Mouse (Mus musculus) bone marrow macrophage, adult 2 months (primary cell): ENCODE results near the gene Golga2. TPM values are rescaled to one million over a fixed set of nuclear protein-coding genes. Genes with fewer than 3 reads are reported as not detected.

Experiments used
- H3K27ac ChIP-seq: 2 replicates; pipeline ENCODE4 v1.5.1; 2012; ENCODE audit warnings: low read depth, low read length; ENCODE audit not compliant: insufficient read depth
- H3K4me1 ChIP-seq: 2 replicates; pipeline ENCODE4 v1.6.1; 2012; ENCODE audit warnings: low read length; ENCODE audit not compliant: control insufficient read depth, insufficient read depth
- H3K4me3 ChIP-seq: 2 replicates; pipeline ENCODE4 v1.5.1; 2012; ENCODE audit warnings: mild to moderate bottlenecking, low read length, moderate library complexity; ENCODE audit not compliant: insufficient read depth
- CTCF ChIP-seq: IDR thresholded peaks from 2 replicates; pipeline ENCODE4 v1.5.1; 2012; ENCODE audit warnings: low read depth, mild to moderate bottlenecking, low read length, moderate library complexity
- POLR2A ChIP-seq: IDR thresholded peaks from 2 replicates; pipeline ENCODE4 v1.6.1; 2012; ENCODE audit warnings: mild to moderate bottlenecking, low read depth, low read length, borderline replicate concordance
- polyA plus RNA-seq: library from polyadenylated mRNA; stranded (reverse); fragments of >200 nt; gene quantifications from 2 replicates; pipeline ENCODE4 v1.2.4, GENCODE M21; 2012; ENCODE audit not compliant: missing spikeins, insufficient read depth, insufficient read length

Gene Golga2
- polyA plus RNA-seq, 1 experiment: 47.3 TPM

DNA sequence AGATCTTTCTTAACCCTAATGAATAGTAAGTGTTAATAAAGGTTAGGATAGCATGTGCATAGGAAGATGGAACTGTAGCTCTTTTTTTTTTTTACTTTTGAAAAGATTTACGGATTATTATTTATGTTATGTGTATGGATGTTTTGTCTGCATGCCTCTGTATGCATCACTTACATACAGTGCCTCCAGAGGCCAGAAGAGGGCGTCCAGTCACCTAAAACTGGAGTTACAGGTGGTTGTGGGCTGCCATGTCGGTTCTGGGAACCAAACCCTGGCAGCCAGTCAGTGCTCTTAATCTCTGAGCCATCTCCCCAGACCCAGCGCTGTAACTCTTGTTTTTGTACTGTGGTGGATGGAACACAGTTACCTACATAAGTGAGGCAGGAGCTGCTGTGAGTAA is 37.1 kb downstream of the Golga2 start:
- TF ChIP-seq CTCF (no peak), POLR2A (no peak)
- no peak overlapping the region for H3K4me3 ChIP-seq

DNA sequence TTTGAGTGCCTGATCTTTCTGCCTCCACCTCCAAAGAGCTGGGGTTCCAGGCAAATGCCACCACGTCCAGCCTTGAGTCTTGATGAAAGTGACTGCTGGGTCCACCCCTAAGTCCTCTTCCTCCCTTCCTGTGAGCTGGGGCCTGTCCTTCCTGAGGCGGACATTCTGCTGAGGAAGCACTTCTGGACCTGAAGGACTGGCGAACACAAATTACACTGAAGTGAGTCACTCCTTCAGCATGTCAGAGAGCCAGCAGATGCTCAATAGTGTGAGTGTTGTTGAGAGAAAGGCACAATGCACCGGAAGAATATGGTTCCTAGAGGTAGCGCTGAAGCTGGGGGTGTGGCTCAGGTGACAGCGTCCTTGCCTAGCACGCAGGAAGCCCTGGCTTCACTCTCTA is 38.2 kb downstream of the Golga2 start:
- H3K4me3 ChIP-seq: no peak overlapping the region
- no peak for TF ChIP-seq POLR2A
- no peak for TF ChIP-seq CTCF
- peak overlapping the region; percentile 45 for H3K27ac ChIP-seq
- peaks cover 9% of the 10 kb centered on the region for H3K4me1 ChIP-seq

More for the DNA sequence above, 37.1 kb downstream of the Golga2 start:
- Histone ChIP-seq H3K4me1 (peaks cover 10% of the 10 kb centered on the region), H3K27ac (no peak overlapping the region)

DNA sequence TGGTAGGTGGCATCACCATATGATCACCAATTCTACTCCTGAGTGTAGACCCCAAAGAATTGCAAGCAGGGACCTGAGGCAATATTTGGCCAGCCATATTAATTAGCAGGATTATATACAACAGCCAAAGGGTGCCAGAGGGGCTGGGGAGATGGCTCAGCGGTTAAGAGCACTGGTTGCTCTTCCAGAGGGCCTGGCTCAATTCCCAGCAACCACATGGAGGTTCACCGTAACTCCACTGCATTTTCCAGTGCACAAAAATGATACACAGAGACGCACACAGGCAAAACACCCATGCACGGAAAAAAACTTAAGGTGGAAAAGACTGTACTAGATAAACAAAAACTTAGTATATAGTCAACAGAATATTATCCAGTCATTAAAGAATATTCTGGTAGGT is 40.0 kb downstream of the Golga2 start:
- no peak for TF ChIP-seq POLR2A
- TF ChIP-seq CTCF: no peak
- Histone ChIP-seq H3K4me1 (peaks cover 8% of the 10 kb centered on the region), H3K4me3 (no peak overlapping the region), H3K27ac (no peak overlapping the region)

DNA sequence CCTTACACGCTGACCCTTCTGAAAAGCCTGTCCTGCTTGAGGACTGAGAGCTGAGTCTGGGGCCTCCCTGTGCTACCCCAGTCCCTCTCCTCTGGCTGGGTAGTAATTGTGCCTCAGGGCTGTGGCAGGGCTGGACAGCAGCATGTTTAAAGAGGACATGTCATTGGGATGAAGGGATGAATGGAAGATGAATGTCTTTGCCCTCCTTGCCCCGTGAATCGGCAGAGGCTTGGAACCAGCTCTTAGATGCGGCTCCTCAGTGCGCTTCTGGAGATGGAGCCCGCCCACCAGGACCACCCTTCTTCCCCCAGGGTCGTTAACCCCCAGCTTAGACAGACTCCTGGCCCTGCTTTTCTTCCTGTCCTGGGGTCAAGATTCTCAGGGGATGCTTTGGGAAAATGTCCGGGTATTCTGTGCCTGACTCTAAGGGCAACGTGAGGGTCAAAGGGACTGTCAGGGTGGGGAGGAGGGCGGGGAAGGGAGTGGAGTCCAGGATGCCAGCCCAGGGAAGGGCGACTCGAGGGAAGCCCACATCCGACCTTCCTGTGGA is 41.8 kb downstream of the Golga2 start:
- peaks cover 8% of the 10 kb centered on the region for H3K4me1 ChIP-seq
- no peak for TF ChIP-seq POLR2A
- TF ChIP-seq CTCF: no peak
- no peak overlapping the region for H3K27ac ChIP-seq
- H3K4me3 ChIP-seq: no peak overlapping the region

DNA sequence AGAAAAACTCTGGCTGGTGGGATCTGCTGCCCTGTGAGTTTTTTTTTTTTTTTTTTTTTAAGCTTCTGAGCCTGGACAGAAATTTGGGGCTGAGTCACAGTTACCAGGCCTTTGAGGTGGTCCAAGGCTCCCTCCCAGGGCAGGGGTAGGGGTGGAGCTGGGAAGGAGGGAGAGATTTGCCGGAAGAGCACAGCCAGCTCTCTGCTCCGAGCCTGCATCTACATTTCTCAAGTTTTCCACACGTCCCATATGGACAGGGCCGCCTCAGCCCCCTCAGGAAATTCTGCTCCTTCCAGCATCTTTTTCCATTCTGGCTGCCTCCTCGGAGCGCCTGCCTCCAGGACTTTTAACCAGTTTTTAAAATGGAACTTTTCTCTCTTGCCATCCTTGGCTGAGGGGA is 42.3 kb downstream of the Golga2 start:
- no peak overlapping the region for H3K27ac ChIP-seq

DNA sequence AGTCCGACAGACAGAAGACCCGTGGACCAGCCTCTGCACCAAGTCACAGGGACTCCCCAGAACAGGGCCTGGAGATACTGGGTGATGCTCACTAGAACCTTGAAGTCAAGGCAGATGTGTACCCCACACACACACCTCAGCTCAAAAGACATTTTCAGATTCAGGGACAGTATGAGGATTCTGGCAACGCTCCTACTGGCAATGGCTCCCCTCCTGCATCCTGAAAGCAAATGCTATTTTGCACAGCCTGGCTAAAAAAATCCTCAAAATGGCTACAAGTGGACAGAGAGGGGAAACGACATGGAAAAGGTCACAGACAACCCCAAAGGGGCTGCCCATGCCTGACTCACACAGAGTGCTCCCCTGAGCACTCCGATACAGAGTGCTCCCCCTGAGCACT is 45.0 kb downstream of the Golga2 start:
- TF ChIP-seq POLR2A: no peak
- no peak for TF ChIP-seq CTCF
- Histone ChIP-seq H3K27ac (no peak overlapping the region), H3K4me3 (no peak overlapping the region), H3K4me1 (no peaks in the 10 kb centered on the region)

More for the DNA sequence above, 42.3 kb downstream of the Golga2 start:
- Histone ChIP-seq H3K4me1 (peaks cover 8% of the 10 kb centered on the region), H3K4me3 (no peak overlapping the region)
- TF ChIP-seq POLR2A (no peak), CTCF (no peak)

DNA sequence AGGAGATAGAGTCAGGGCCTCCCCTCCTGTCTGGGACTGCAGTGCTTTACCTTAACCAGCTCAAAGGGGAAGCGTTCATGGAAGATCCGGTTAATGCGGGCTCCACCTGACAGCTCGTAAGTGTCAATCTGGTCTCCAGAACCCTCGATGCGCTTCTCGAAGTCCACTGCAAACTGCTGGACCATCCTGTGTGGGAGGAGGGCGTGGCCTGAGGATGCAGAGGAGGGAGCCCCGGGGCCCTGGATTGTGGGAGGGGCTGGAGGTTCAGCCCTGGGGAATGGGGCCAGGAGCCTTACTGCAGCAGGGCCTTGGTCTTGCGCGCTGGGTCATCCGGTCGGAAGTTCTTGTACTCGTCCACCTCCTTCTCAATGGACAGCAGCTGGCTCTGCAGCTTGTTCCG is 48.7 kb downstream of the Golga2 start:
- TF ChIP-seq CTCF (no peak), POLR2A (no peak)
- H3K4me1 ChIP-seq: no peaks in the 10 kb centered on the region
- no peak overlapping the region for H3K27ac ChIP-seq
- H3K4me3 ChIP-seq: no peak overlapping the region

DNA sequence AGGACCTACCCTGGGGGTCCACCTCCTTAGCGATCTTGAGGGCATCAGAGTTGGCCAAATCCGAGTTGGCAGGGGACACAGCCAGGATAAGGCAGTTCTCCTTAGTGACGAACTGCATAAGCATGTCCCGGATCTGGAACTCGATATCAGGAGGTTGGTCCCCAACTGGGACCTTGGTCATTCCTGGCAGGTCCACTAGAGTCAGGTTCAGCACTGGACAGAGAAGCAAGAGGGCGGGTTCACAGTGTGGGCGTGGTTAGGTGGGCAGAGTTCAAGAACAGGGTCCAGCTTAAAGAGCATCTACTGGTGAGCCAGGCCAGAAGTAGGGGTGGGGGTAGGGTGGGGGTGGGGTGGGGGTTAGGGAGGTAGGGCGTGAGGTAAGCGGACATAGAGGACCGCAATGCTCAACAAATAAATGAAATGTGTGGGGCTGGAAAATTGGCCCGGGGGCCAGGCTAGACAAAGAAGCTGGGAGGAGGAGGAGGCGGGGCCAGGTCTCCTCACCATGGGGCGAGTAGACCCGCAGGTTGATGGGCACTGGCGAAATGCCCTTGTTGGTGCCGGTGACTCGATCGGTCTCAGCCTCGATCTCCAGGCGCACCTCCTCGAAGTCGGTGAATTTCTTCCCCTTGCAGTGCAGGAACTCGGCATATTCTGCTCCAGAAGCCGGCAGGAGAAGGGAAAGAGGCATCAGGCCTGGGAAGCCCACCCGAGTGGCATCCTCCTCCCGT is 52.9 kb downstream of the Golga2 start:
- TF ChIP-seq POLR2A (no peak), CTCF (no peak)
- H3K27ac ChIP-seq: no peak overlapping the region
- no peak overlapping the region for H3K4me3 ChIP-seq
- peaks cover 21% of the 10 kb centered on the region for H3K4me1 ChIP-seq

DNA sequence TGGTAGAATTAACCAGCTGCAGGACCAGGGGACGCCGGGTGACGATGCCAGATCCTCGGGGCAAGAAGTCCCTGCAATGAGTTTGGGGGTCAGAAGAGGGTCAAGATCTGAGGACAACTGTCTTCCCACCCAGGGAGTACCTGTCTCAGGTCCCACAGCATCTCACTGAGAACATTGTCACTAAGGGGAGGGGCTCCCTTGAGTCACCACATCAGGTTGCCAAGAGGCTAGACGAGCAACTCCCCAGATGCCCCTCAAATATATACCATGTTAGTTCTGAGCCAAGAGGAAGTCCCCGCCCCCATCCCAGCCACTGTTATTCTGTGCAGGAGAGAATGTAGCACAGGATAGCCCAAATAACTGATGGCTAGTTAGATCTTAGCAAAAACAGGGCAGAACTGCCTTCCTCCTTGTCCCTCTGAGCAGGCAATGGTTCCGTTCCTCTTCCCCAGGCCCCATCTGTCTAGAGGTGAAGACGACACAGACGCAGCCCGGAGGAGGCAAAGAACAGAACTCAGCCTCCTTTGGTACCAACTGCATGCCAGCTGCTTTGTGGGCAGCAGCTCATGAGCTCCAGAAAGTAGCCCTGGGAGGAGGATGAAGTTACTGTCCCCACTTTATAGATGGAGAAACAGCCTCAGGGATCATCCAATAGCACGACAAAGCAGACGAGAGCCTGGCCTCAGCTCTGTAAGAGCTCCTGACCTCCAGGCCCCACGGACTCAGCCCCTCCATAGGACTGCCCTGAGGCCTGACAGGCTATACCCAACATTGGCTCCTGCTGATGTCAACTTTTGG is 53.9 kb downstream of the Golga2 start:
- TF ChIP-seq CTCF: no peak
- no peak for TF ChIP-seq POLR2A
- Histone ChIP-seq H3K4me1 (peaks cover 21% of the 10 kb centered on the region), H3K27ac (no peak overlapping the region), H3K4me3 (no peak overlapping the region)

DNA sequence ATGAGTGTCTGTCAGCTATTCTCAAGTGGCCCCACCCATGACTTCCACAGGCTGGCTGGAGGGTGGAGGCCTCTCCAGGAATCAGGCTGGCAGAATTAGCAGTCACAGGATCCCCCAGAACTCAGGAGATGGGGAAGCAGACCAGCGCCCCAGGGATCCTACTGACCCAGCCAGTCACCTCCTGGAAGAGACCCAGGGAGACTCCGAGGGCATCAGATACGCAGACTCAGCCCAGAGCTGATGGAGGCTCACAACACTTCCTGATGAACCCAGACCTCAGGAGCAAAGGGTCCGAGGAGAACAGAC is 54.4 kb downstream of the Golga2 start:
- Histone ChIP-seq H3K27ac (no peak overlapping the region), H3K4me1 (peaks cover 21% of the 10 kb centered on the region), H3K4me3 (no peak overlapping the region)
- TF ChIP-seq POLR2A: no peak
- TF ChIP-seq CTCF: no peak

DNA sequence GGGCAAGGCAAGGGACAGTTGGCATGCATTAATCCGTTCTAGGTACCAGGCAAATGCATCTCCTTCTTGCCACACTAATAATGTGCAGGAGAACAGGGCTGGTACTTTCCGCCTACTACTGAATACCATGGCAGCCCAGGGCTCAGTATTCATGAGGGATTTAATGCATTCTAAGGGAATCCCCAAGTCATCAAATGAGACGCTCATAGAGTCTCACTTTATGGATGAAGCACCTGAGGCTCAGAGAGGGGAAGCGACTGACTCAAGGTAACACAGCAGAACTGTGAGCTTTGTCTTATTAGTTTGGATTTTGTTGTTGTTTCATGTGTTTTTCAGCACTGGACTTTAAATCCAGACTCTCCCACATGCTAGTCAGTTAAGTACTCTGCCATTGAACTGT is 54.9 kb downstream of the Golga2 start:
- TF ChIP-seq CTCF (no peak), POLR2A (no peak)
- Histone ChIP-seq H3K27ac (no peak overlapping the region), H3K4me3 (no peak overlapping the region), H3K4me1 (peaks cover 21% of the 10 kb centered on the region)
